Mouse (Mus musculus): ENCODE data around the gene Crct1.

The Crct1 gene

DNA sequence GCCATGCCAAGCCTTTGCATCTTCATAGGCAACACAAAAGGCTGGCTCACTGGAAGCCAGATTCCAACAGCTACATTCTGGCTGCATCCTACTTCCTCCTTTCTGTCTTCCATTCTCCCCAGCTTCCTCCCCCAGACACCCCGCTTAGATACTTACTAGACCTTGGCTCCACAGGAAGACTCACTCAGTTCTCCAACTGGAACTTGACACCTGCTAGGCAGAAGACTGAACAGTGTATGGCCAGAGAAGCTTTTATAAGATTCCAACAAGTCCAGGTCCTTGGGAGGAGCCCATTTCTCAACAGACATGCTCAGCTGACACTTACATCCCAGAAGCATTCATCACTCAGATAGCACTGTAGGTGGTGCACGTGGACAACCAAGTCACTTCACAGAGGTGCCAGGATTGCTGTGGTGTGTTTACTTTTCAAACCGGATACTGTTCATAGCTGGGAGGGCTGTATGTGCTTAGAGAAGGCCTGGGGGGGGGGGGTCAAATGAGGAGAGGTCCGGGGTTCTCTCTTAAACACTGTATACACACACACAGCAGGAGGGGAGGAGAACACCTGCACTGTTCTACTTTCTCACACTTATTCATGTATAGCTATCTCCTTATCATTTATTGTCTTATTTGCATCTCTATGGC is at the start of gene Crct1:
TSS of gene Crct1 (minus strand) at position 228 of the 645 bp plus-strand sequence.
- DNase-seq (ENCODE audit: low read depth) = no peak

DNA sequence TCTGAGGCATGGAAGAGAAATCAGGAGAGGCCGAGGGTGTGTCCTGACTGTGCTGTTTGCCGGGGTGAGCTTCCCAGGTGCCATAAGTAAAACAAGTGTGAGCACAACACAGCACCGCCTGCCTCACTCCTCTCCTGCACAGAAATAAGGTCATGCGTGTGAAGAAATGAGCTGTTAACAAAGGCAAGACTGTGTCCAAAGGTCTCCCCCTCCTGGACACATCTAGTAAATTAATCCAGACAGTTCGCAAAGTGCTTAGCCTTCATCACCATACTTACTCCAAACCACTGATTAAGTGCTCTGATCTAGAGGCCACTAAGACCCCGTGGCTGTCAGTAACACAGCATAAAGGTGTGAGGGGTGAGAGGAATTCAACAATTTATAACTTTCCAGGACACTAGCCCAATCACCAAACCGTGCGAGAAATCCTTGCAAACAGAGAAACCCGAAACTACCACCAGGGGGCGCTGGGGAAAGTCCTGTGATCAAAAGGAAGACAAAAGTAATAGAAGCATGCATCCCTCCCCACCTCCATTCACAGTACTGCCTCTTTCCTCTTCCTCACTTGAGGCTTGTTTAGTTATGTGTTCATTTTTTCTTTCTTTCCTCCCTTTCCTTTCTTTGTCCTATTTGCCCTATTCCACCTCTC is 37.5 kb upstream of the Crct1 start:
- peak; percentile 7 for DNase-seq (ENCODE audit: low read depth)

DNA sequence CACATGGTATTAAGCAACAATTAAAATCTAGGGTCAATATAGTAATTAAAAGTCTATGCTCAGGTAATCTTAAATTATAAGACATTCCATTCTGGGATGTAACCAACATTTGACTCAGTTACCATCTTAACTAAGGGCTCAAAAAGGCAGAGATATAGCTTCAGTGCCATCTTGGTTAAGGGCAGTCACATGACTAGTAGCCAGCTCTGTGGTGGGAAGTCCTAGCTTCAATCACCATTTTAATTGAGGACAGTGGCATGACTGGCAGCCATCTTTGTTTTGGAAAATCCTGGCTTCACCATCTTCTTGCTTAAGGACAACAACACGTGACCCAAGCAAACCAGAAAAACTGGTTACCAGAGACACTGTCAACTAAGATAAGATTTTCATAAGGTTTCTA is 34.7 kb upstream of the Crct1 start:
- no peak for DNase-seq (ENCODE audit: low read depth)

DNA sequence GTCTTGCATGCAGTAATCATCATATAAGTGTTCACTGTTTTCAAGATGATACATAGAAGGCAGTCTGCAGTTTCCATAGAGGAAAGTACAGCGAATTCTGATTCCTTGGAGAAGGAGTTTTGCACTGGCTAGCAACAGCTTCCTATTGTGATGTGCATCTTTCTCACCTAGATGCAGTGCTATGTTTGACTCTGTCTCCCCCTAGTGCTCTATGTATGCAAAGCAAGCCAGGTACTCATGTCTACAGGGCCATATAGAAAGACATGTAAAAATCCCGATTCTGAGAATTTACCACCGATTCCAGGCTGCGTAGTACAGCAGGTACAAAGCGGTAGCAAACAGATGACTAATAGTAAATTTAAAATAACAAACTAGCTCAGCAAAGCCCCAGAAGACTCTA is 16.0 kb upstream of the Crct1 start:
- no peak for DNase-seq (ENCODE audit: low read depth)

DNA sequence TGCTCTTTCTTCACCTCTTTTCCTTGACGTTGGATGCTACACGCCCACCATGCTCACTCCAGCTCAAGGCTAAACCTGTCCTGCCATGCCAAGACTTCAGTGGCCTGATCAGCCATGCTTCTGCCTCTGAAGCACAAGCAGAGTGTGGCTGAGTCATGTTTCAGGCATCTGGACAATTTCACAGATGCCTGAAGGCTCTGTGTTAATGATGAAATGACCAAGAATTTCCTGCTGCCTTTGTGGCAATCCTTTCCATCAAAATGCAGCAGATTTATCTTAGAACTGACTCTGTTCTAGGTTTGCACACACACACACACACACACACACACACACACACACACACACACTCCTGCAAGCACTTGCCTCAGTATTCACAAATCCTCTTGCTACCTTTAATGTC is 10.0 kb upstream of the Crct1 start:
- no peak for DNase-seq (ENCODE audit: low read depth)

DNA sequence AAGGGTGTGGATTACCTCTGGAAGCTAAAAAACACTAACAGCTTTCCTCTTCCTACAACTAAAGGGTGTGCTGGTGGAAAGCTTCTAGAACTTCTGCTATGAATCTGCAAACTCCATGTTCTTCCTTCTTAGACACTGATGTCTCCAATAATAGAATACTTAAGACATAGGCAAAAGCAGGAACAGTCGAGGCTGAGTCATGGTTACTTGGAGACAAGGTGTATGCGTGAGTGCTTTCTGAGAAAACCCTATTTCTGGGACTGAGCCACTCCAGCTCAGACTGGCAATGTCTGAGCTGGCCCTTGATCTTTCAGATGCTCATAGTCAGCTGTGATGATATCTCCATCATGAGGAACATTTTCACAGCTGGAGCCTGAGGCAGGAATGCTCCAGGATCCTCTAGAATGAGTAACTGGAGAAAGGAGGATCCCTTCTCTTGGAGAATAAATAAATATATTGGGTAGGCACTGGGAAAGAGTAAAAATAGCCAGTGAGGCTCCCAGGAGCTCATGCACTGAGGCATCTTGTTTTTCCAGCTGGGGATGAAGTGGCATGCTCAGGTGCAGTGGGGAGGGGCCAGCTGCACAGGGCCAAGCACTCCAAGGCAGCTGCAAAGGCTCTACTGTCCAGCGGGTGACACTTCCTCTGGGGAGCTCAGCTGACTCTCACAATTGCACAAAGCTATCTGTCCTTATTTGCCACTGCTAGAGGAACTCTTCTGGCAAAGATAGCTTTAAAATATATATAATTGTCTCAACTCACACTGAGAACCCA is 8.1 kb upstream of the Crct1 start:
- no peak for DNase-seq (ENCODE audit: low read depth)

DNA sequence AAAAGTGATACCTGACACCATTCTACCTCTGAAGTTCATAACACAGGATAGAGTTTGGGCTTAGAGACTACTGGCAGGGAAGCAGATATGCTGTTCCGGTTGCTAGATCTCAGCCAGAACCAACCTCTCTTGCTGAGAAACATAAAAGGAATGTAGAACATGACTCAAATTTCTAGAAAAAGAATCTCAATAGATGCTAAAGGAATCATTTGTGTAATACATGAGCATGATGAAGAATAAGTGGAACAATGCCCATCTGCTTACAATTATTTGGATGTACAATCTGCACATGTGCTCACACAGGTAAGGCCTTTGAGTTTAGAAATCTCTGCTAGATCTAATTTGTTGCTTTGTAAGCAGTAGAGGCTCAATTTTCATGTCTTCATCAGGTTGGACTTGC is 5.7 kb upstream of the Crct1 start:
- DNase-seq (ENCODE audit: low read depth) = no peak

DNA sequence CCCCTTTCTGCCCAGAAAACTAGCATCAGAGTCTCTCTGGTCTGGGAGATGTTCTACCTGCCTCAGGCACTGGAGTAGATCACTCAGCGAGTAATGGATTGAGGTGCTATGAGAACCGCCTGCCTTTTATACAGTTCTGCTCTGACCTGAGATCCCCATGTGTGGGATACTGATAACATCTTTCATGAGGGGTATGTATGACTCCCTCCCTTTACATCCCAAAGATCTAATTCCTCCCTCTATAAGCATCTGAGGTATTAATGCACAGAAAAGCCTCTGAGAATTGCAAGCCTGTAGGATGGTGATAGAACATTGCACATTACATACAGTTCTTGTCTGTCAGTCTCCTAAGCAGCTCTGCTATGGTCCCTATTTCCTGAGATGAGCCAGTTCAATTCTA is 3.5 kb upstream of the Crct1 start, which contains the start of gene Lce1m:
TSS of gene Lce1m (minus strand) at position 101 of the 400 bp plus-strand sequence.
- no peak for DNase-seq (ENCODE audit: low read depth)

DNA sequence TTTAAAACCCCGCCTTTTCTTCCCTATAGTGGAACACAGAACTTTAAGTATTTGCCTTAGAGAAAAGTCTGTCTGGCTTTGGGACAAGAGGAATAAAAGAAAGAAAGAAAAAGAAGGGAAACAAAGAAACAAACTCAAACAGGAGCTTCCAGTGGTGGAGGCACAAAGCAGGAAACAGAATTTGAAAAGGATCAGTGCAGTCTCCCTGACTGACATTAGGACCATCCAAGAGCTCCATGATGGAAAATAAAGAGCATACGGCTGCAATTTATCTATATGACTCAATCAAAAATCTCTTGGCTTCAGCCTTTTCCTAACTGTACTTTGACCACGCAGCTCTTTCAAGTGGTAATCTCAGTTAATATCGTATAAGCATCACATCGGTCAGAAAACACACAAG is 616 bp downstream of the Crct1 start:
- DNase-seq (ENCODE audit: low read depth) = no peak

DNA sequence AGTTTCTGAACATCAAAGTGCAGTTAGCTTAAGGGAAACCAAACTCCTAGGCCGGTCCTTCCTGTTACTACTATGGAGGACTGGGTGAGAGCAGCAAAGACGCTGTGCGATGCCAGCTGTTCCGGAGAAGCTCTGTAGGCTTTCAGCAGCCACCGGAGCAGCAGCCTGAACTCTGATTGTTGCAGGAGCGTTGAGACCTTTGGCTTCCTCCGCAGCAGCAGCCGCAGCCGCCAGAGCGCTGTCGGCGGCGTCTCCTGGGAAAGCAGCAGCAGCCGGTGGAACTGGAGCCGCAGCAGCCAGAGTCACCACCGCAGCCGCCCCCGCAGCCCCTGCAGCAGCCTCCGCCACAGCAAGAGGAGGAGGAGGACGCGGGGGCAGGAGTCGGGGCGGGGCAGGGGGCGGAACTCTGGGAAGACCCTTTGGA is 1.1 kb downstream of the Crct1 start:
- no peak for DNase-seq (ENCODE audit: low read depth)

DNA sequence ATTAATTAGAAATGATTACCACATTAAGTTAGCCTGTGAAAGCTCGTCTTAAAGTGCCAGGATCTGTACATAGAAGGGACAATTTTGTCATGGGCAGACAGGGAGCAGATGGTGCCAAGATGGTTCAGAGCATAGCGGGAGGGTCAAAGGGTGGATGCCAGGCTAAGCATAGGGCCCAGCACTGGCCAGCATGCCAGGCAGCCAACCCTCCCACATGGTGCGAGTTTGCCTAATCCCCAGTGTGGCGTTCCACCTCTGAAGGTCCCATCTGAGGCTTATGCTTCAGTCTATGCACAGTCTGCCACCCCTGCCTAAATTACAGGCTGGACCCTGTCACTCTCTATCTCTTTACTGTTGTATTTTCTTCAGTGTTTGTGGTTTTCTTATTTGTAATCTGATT is 12.6 kb downstream of the Crct1 start:
- no peak for DNase-seq (ENCODE audit: low read depth)

DNA sequence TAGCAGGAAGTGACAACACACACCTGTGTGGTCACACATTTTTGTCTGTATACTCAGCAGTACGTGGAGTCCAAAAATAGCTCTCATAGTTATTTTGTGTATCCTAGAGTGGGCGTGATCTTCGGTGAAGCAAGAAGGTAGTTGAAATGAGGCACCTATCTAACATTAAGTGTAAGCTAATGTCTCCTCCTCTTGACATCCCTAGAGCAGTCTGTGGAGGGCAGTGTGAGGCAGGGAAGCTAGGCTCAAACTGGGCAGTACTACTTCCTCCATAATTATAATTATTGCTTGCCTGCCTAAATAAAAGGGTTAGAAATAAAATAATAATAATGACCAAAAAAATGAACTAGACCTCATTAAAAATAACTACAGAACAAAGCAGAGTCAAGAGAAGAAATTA is 14.9 kb downstream of the Crct1 start:
- no peak for DNase-seq (ENCODE audit: low read depth)

DNA sequence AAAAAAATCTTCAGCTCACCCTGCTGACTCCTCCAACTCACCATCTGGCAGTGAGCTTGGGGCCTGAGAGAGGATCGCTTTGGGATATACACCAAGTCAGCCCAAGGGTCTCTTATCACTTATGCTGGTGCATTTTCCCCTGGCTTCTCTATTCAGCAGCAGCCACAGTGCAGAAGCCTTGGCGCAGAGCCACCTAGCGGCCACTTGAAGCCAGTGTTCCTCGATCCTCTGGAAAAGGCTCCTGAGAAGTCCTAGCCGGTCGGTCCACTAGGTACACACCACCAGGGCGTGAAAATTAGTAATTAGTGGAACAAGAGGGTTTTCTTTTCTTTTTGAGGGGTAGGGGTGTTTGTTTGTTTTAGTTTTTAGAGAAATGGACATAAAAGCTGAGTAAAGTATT is 16.8 kb downstream of the Crct1 start:
- peak; percentile 22 for DNase-seq (ENCODE audit: low read depth)

DNA sequence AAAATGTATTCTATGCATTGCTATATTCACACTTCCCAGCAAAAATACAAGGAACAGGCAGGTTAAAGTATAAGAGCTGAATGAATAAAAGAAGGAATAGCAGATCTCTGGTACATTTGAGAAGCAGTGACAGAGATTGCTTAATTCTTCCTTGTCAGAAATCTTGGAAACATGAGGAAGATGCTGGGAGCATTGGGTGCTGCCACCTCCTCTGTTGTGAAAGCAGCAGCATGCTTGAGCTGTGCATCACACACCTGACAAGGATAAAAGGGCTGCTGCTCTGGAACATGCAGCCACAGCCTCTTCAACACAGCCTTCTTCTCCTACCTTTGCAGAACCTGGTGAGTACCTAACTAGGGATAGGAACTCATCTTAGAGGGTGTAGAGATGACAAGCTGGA is 23.6 kb downstream of the Crct1 start, which contains the start of gene Lce3f:
TSS of gene Lce3f (plus strand) at position 301 of the 400 bp plus-strand sequence.
- DNase-seq (ENCODE audit: low read depth) = no peak

DNA sequence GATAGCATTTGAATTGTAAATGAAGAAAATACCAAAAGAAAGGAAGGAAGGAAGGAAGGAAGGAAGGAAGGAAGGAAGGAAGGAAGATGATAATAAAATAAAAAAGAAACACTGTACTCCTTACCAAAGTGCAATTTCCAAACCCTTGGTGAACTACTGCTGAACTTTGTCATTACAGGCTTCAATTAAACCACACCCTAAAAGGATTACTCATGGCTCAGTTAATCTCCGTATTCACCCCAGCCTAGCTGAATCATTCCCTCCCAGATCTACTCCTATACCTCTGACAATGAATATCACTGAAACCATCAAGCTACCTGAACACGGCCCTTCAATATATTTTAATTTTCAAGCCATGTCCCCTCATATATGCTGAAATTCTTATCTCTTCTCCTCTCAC is 37.0 kb downstream of the Crct1 start:
- no peak for DNase-seq (ENCODE audit: low read depth)

DNA sequence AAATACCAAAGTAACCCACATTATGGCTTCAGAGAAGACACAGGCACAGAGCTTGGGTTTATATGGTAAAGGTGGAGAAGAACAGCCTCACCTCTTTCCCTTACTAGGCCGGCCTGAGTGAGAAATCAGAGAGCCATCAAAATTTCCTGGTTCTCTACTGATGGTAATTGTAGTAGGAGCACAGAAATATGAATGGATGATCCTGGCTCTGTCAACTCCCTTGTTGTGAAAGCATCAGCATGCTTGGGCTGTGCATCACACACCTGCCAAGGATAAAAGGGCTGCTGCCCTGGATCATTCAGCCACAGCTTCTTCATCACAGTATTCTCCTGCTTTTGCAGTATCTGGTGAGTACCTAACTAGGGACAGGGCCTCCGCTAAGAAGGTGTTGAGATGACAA is 48.7 kb downstream of the Crct1 start, which contains the start of gene Lce3e:
TSS of gene Lce3e (plus strand) at position 301 of the 400 bp plus-strand sequence.
- no peak for DNase-seq (ENCODE audit: low read depth)

Measured in c-Kit-positive CD71-negative TER-119-negative erythroid progenitor cells, embryonic 14.5 days (primary cell).